Mouse (Mus musculus) heart, adult 18-20 months (tissue): ENCODE data around the gene Cacna1d. TPM values are rescaled to one million over a fixed set of nuclear protein-coding genes. Genes with fewer than 3 reads are reported as not detected.

Source experiments
- DNase-seq, 2 experiments: peaks; one replicate each; pipeline ENCODE4 v3.0.0; 2021 to 2022; ENCODE audit warnings: mixed read lengths in 1 of 2
- total RNA-seq, 2 experiments: library from RNA; stranded (reverse); gene quantifications; 2 replicates each; pipeline ENCODE4 v1.2.3; 2021

The Cacna1d gene
- total RNA-seq, 2 experiments from 2014 or later = 1.7 to 2.0 TPM

DNA sequence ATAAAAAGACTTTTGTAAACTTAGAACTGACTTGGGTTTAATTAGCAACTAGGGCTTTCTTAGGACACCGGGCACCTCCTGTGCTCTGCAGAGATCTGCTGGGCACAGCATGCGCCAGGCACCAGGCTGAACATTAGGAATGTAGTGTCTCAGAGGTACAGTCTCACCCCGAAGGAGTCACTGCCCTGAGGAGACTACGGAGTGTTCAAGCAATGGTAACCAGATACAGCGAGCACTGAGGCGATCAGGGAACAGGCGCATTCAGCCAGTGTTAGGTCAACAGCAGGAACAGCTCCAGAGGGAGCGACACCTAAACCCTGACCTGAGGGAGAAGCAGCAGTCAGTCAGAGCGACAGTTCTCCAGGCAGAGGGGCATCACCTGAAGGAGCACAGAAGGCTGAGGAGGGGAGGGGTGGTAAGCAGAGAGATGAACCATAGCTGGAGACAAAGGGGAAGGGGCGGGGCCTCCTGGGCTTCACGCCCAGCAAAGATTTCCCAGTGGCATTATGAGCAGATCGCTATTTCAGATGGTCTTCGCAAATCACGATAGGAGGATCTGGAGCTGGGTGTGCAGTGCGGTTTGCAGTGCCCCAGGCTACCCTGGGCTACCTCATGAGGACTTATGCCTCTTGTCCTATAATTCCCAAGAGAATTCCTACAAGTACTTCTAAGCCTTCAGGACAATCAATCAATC is 413.0 kb downstream of the Cacna1d start:
- DNase-seq = no peak

DNA sequence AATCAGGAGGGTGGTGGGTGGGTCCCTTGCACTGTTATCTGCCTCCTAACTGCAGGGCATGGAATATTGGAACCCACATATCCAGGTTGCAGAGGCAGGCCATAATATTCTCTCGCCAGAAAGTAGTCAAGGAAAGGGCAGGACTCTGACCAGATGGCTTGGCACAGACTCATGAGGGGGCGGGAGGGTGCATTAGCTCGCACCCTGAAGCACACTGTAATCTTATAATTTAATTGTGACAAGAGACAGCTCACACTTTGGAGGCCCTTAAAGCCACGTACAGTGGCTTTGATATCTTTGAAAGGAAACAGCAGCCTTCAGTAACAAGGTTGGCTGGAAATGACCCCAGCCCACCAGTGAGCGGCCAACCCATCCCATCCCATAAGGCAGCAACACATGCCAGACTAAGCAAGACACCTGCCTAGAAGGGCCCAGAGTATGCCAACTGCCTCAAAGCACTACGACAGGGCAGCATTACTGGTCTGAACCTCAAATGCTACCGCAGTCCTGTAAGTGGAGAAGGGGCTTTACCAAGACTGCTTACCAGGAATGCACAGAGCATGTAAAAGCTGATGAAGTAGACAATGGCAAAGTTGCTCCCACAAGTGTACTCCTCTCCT is 415.9 kb downstream of the Cacna1d start:
- DNase-seq = no peak

DNA sequence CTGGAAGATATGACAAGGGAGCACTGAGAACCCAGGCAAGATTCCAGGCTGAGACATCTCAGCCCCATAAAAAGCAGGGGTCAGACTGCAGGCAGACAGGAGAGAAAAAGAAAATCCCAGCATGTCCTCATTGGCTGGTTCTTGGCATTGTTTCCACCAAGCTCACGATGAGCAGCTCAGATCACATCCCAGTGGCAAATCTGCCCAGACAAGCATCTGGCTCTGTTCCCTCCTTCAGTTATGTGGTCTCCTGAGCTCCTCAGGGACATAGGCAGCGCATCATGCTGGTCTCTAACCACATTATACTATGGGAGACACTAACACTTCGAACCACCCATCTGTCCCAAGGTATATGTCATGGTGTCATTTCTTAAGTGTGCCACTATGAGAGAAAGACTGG is 422.7 kb downstream of the Cacna1d start:
- no peak for DNase-seq

DNA sequence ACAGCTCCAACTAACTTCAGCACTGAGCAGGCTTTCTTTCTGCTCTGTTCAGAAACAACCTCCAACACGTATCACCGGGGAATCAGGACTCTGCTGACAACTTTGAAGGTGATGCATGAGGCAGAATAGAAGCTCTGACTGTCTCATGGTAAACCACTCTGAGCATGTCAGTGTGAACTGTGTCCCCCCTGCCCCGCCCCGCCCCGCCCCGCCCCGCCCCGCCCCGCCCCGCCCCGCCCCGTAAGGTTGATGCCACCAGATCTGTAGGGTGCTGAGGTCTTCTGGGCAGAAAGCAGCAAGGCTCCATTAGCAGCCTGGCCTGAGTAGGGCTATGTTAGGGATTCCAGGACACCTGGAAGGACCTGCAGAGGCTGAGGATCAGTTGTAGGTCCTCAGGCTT is 424.5 kb downstream of the Cacna1d start:
- no peak for DNase-seq

DNA sequence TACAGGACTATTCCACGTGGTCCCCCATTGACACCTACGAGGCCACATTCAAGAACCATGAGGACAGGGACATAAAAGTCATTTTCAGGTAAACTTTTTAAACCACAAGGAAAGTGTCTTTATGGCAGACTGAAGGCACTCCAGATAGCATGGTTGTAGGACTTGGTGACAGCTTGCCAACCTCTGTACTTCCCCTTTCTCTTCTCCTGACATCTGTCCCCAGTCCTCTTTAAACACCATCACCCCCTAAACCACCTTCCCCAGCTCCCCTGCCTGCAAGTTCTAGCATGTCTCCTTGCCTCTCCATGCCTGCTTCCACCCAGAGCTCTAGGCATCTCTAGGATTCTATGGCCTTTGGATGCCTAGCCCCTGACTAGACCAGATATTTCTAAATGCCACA is 426.4 kb downstream of the Cacna1d start:
- DNase-seq = no peak

DNA sequence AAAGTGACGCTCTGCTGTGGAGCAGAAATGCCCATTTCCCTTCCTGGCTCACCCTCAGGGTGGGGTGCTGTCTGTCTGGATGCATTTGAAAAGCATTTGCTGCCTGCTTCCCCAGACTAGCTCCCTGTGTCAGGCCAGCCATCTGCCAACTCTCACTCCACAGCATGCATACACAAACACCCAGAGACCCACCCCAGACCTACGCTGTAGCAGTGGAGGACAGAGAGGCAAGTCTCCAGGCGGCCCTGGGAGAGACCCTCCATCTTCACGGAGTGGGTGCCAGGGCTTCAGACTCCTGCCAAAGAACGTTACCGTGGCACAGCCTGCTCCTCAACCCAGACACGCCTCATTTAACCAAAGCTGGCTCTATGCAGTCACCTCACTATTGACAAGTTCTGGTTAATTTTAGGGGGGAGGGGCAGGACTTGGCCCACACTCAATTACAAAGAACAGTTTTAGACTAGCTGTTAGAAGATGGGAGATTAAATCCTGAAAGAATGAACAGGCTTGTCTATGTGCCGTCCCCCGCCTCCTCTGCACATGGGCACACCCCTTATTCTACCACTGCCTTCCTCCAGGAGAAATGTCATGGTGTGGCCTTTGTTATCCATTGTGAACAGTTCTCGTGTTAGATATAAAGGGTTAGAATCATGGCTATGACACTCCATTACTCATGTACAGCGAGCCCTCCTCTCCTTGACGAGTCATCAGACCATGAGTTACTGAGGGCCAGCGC is 435.1 kb downstream of the Cacna1d start:
- no peak for DNase-seq

DNA sequence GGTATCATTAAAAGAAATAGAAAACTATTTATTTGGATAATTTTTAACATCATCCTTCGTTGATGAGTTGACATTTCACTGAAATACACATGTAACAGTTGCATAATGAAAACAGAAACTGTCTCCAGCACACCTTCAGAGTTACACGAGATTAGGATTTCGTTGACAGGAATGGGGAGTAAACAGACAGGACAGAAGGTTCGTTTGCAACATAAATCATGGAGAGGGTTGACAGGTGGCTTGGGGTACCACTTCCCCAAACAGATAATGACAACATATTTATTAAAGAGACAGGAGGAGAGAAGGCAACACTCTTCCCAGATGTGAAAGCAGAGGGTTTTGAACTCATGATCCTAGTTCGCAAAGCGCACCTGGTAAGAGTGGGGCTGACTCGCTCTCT is 436.3 kb downstream of the Cacna1d start:
- DNase-seq = no peak

DNA sequence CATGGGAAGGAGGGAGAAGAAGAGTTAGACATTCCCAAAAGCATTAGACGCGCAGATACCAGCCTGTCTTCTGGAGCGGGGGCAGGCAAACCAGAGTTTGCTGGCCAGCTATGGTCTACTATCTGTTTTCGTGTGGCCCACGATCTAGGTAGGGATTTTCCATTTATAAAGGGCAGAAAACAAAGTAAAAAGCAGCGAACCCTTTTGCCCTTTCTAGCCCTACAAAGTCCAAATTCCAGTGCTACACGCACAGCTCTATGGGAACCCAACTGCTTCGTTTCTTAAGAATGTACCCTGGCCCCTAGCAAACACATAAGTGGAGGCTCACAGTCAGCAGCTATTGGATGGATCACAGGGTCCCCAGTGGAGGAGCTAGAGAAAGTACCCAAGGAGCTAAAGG is 441.0 kb downstream of the Cacna1d start:
- no peak for DNase-seq

DNA sequence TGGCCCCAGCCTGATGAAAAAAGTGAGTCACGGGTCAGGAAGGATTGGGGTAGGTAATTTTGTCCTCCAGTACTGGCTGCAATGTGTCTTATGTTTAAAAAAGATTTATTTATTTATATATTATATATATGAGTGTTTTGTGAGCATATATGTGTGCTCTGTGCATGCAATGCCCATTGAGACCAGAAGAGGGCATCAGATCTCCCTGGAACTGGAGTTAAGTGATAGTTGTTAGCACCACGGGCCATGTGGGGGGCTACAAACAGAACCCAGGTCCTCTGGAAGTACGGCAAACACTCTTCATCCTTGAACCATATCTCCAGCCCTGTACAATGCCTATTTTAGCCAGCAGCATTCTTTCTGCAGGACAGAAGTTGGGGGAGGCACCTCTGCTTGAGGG is 443.2 kb downstream of the Cacna1d start:
- DNase-seq = no peak

DNA sequence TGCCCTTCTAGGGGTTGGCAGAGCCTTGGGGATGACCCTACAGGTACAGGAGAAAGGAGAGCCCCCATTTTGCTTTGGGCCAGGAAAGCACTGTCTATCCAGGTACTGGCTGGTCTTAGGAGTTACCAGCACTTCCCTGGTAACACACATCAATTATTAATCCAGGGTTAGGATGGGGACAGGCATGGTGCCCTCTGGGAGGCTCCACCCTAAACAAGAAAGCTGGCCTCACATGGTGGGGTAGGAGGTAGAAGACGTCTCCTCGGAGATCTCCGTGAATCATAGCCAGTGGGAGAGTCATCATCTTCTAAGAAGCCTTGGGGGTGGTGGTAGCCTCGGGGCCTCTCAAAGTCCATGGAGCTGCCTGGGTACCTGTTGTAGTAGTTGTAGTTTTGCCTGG is 444.3 kb downstream of the Cacna1d start:
- no peak for DNase-seq

DNA sequence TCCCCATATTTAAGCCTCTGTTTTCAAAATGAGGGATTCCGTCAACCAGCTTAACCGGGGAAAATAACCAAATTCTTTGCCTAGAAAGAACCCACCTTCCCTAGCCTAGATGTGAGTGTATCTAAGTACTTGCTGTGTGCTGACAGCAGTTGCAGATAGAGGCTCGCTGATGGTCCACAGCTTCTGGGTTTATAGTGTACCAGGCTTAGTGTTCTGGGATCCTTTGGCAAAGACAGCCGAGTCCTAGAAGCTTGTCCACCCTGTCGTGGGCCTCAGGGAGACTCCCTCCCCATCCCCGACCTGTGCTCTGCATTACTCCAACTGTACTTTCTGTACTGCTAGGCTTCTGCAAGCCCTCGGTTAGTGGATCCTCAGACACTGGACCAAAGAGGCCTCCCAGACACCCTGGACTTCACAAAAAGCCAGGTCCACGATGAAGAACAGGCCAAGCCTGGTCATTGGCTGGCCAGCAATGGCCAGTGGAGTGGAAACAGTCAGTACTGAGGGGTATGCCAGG is 445.5 kb downstream of the Cacna1d start:
- peak; percentile 30 to 37 for DNase-seq

DNA sequence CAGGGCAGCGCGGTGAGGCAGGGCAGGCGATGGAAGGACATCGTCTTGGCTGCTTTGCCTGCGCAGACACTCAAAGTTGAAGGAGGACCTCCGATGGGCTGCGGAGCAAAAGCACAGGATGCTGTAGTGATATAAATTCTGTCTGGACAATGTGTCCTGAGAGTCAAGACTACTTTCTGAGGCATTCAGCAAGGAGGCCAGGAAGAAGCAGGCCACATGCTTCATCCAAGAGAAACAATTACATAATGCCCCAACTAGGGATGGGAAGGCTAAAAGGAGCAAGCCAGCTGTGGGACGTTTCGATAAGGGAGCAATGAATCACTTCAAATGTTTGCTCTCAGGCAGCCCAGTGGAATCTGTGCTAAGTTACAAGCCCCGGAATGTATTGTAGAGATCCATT is 446.0 kb downstream of the Cacna1d start:
- DNase-seq = peak; percentile 58 to 81

DNA sequence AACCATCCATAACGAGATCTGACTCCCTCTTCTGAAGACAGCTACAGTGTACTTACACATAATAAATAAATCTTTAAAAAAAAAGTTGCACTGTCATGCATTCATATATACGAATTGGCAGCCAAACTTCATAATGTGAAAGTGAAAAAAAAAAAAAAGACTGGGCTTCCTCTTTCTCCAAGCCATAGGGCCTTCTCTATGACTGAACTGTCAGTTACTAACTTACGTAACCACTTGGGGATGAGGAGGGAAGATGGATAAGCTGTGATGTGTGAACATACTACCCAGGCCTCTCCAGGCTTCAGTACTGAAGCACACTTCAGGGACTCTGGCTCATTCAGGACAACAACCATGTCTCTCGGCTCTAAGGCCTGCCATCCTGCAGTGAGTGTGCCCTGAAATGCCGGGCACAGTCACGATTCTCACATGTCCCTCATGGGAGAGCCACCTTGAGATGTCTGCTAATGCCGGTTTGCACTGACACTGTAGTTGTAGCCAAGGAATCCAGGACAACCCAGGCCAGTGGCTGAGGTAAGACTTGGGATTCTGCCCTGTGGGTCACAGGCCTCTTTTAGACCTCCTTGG is 447.8 kb downstream of the Cacna1d start:
- DNase-seq = peak; percentile 41 to 44

DNA sequence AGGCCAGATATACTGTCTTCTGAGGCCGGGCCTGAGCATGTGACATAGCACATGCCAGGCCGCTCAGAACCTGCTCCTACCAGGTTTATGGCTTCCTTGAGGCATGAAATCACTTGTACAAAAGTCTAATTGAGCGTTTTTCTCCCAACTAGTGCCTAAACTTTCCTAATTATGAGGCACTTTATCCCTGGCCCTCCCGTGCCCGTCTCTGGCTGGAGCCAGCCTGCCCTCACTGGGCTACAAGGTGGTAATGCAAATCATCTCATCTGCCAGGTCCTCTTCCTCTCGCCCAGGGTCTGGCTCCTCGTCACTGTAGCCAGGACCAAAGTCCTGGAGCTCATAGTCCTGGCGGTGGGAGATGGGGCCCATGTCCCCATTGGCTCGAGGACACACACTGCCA is 449.4 kb downstream of the Cacna1d start:
- no peak for DNase-seq

DNA sequence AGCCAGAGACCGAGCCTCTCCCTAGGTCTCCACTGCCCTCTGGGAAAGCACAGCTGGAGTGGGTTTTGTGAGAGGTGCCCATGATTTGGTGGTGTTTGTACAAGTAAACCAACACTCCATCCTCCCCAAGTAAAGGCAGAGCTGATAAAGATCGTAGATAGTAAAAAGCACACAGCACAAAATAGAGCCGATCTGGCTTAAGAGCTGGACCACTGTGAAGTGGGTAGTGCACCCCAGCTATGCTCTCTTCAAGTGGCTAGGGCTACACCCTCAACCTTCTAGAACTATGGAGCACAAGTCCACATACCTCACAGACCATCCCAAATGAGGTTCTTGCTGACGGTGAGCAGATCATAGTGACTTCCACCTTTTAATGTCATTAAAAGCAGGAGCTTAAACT is 451.8 kb downstream of the Cacna1d start:
- no peak for DNase-seq

DNA sequence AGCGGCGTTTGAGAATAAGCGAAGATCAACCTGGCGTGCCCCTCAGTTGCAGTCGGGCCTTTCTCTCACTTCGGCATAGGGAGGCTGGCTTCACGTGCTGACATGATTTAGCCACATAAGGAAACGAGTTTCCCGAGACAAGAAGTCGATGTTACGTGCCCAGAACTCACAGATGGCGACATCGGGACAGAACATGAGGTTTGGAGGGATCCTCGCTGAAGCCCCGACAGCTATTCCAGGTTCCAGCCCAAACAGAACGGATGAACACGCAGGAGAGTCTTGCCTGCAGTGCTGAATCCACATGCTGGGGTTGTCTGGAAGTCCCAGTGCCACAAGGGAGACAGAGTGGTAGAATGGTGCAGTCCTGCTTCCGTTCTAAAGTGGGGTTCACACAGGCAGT is 452.8 kb downstream of the Cacna1d start:
- DNase-seq = no peak

DNA sequence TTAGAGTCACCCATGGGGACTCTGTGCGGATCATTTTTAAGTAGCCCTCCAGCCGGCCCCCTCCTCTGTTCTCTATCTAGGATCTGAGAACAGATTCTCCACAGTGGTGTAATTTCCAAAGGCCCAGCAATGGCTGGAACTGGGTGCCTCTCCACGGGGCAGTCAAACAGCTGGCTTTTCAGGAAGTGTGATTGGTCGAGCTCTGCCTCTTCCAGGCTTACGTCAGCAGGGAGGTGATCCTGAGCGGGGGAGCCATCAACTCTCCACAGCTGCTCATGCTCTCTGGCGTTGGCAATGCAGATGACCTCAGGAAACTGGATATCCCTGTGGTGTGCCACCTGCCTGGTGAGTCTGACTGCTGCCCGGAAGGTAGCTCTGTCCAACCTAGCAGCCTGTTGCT is 457.9 kb downstream of the Cacna1d start:
- no peak for DNase-seq

DNA sequence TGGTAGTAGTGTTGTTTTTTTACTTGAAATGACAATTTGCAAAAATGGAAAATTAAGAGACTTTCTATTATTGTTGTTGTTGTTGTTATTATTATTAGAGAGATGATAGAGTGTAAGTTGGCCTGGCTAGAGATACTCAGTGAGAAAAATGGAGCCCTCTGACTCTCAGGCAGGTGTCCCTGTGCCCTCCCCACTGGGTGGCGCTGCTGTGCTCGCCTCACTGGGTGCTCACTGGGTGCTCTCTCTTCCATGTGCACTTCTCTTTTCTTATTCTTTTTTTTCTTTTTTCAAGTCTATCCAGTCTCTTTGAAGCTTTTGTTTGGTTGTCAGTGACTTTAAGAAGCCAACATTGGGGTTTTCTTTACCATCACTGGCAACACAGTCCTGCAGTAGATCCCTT is 463.9 kb downstream of the Cacna1d start:
- no peak for DNase-seq

DNA sequence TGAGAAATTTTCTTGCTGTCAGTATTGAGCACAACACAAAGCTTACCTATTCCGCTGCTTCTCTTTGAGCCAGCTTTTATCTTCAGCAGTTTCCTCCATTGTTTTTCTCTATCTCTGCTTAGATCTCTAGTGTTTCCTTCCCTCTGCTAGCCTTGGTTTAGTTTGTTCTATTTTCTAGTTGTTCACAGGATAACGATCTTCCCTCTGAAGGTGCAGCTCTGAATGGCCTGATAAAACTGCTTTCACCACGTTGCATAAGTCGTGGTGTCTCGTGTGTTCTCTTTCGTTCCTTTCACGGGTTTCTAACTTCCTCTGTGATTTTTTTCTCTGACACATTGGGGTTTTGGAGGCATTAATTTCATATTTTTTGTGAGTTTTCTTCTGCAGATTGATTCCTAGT is 466.9 kb downstream of the Cacna1d start:
- DNase-seq = no peak

DNA sequence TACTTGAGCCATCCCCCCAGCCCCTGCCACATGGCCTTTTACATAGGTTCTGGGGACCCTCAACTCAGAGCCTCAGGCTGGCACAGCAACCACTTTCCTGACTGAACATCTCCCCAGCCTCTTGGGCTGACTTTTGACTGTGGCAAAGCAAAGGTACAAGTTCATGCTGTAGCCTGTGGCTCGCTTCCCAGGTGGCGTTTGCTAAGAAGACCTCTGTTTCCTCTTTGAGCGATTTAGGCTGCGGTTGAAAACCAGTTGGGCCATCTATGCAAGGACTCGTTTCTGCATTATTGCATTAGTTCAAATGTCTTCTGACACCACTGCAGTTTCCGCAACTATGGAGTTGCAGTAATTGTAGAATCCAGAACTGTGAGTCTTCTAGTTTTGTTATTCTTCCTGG is 468.8 kb downstream of the Cacna1d start:
- no peak for DNase-seq

DNA sequence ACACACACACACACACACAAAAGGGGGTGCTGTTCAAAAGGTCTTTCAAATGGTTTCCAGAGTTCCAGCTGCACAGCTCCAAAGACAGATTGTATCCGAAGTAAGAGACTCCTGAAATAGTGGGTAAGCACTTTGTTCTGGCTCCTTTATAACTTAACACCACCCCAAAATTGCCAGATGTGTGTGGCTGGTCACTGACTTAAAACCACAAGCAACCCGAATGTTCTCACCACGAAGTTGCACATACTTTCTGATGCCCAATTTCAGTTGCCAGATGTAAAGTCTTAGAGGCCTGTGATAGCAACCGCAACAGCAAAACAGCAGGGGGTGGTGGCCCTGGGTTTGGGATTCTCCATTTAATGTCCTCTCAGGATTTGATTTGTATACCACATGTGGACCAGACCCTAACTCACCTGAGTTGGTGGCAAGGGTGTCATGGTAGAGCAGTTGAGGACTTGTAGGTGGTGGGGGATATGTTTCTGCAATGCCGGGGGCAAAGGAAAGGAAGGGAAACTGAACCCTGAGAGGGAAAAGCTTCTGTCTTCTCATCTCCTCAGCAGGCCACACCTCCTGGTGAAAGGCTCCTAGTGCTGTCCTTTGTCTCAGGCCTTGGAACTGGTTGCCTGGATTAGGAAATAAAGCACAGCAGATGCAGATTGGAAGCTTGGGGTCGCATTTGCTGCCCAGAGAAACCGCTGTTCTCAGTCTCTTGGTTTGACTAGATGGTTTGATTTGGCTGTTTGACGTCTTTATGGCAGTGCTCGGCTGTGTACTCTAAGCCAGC is 471.3 kb downstream of the Cacna1d start:
- no peak for DNase-seq

DNA sequence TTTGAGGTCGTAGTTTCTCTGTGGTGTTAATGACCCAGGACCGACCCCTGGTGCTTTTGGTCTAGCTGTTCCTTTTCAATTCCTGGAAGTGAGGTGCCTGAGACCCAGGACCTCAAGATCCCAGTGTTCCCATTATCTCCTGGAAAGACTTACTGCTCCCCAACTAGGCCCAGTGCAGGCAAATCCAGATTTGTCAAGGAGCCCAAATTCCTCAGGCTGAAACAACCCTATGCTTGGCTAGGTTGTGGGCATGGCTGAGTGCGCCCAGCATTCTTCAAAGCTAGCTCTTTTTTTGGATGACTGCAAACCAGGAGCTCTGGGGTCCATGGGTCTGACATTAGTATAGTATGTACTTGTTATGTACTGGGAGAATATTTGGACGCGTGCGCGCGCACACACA is 471.9 kb downstream of the Cacna1d start:
- no peak for DNase-seq
